Mouse (Mus musculus) hindbrain, embryonic 12.5 days (tissue): Measurements from ENCODE around the gene Atp4a. TPM values are rescaled to one million over a fixed set of nuclear protein-coding genes. Genes with fewer than 3 reads are reported as not detected.

Experiments used
- ATAC-seq: fragments of 200-750 bp; cut with Nextera tagmentation; 2 replicates; pipeline ENCODE4 v1.8.0; 2017; ENCODE audit warnings: moderate TSS enrichment; ENCODE audit not compliant: low FRiP score
- H3K27ac ChIP-seq: fragments of 300-500 bp; sonication (generic); 2 replicates; pipeline ENCODE4 v1.5.1; 2016; ENCODE audit warnings: mild to moderate bottlenecking
- H3K27me3 ChIP-seq: fragments of 300-500 bp; sonication (generic); 2 replicates; pipeline ENCODE4 v1.6.1; 2016; ENCODE audit warnings: mild to moderate bottlenecking
- H3K36me3 ChIP-seq: fragments of 300-500 bp; sonication (generic); 2 replicates; pipeline ENCODE4 v1.6.1; 2016; ENCODE audit warnings: mild to moderate bottlenecking
- H3K4me1 ChIP-seq: fragments of 300-500 bp; sonication (generic); 2 replicates; pipeline ENCODE4 v1.6.1; 2016
- H3K4me2 ChIP-seq: fragments of 300-500 bp; sonication (generic); replicated peaks from 2 replicates; pipeline ENCODE4 v1.6.1; 2016; ENCODE audit warnings: mild to moderate bottlenecking
- H3K4me3 ChIP-seq: fragments of 300-500 bp; sonication (generic); 2 replicates; pipeline ENCODE4 v1.5.1; 2016; ENCODE audit warnings: mild to moderate bottlenecking
- H3K9ac ChIP-seq: fragments of 300-500 bp; sonication (generic); 2 replicates; pipeline ENCODE4 v1.6.1; 2016; ENCODE audit warnings: mild to moderate bottlenecking, moderate library complexity
- H3K9me3 ChIP-seq: fragments of 300-500 bp; sonication (generic); replicated peaks from 2 replicates; pipeline ENCODE4 v1.6.1; 2016; ENCODE audit warnings: mild to moderate bottlenecking
- WGBS: fragments of 180-500 bp; shearing (Covaris S2); methylation state at CpG from one replicate; pipeline ENCODE4 v1.1.7; 2016; 5-methylcytosine and 5-hydroxymethylcytosine counted together
- polyA plus RNA-seq: library from polyadenylated mRNA; unstranded; fragments of >200 nt; fragmentation: Nextera tagmentation; extraction: Ambion mirVana; gene quantifications from 2 replicates; pipeline ENCODE4 v1.2.1, GENCODE M21; 2016

Atp4a gene
- polyA plus RNA-seq, 1 experiment from 2014 or later, result 1.3 TPM

DNA sequence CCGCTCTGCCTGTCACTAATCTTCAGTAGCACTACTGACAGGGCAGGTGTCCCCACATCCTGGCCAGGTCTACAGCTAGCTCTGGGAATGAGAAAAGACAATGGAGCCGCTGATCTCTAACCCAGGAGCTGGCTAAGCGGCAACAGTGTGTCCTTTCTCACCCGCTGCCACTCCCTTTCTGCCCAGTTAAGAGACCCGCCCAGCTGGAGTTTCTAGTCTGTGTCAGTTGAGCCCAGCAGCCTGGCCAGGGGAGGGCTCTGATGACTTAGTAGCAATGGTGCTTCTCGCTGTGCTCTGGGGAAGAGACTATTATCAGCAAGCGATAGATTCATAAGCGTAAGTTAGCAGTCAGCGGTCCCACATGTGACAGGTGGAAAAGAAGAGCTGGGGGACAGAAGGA, 57.2 kb downstream of the Atp4a start:
- H3K9me3 ChIP-seq, result no peaks in the 10 kb centered on the region
- no peak overlapping the region for H3K4me3 ChIP-seq
- 0 out of 2 replicates have a peak, but pooled peaks cover 7% of the 10 kb centered on the region for H3K27me3 ChIP-seq
- H3K4me1 ChIP-seq, result no peaks in the 10 kb centered on the region
- no peak overlapping the region for H3K9ac ChIP-seq
- WGBS, result 36% methylated on average over 9 of the region's 9 CpGs
- no peak for ATAC-seq
- no peak overlapping the region for H3K27ac ChIP-seq
- H3K36me3 ChIP-seq, result no peaks in the 10 kb centered on the region
- H3K4me2 ChIP-seq, result no peak overlapping the region

Other genes with a start within 250 kb of the Atp4a start
- not detected in 2 replicates for gene Prodh2, start 218.6 kb upstream of the Atp4a start, polyA plus RNA-seq
- 88.6 and 98.9 TPM in 2 replicates for gene Arhgap33, start 177.1 kb upstream of the Atp4a start, polyA plus RNA-seq
- 5.7 and 7.1 TPM in 2 replicates for gene Hspb6, start 160.0 kb upstream of the Atp4a start, polyA plus RNA-seq
- 11.3 and 12.6 TPM in 2 replicates for gene Proser3, start 159.9 kb upstream of the Atp4a start, polyA plus RNA-seq
- gene Lin37, start 152.4 kb upstream of the Atp4a start, polyA plus RNA-seq, result 52.4 and 55.2 TPM in 2 replicates
- gene U2af1l4, start 148.9 kb upstream of the Atp4a start, polyA plus RNA-seq, result 80.6 and 87.5 TPM in 2 replicates
- 18.1 and 19.5 TPM in 2 replicates for gene Gm49396, start 148.9 kb upstream of the Atp4a start, polyA plus RNA-seq
- 128 and 139 TPM in 2 replicates for gene Psenen, start 148.6 kb upstream of the Atp4a start, polyA plus RNA-seq
- 4.2 and 6.3 TPM in 2 replicates for gene Igflr1, start 146.8 kb upstream of the Atp4a start, polyA plus RNA-seq
- gene Kmt2b, start 123.5 kb upstream of the Atp4a start, polyA plus RNA-seq, result 8.8 and 9.9 TPM in 2 replicates
- 0.17 and 0.39 TPM in 2 replicates for gene Zbtb32, start 113.3 kb upstream of the Atp4a start, polyA plus RNA-seq
- gene Upk1a, start 99.4 kb upstream of the Atp4a start, polyA plus RNA-seq, result 0.21 and 0.35 TPM in 2 replicates
- gene Cox6b1, start 86.1 kb upstream of the Atp4a start, polyA plus RNA-seq, result 737 and 880 TPM in 2 replicates
- gene Etv2, start 76.4 kb upstream of the Atp4a start, polyA plus RNA-seq, result not detected in 2 replicates
- gene Rbm42, start 61.9 kb upstream of the Atp4a start, polyA plus RNA-seq, result 153 and 160 TPM in 2 replicates
- gene Haus5, start 47.2 kb upstream of the Atp4a start, polyA plus RNA-seq, result 35.4 and 38.4 TPM in 2 replicates
- gene Pmis2, start 40.6 kb upstream of the Atp4a start, polyA plus RNA-seq, result not detected in 2 replicates
- not detected in 2 replicates for gene 2200002J24Rik, start 13.3 kb upstream of the Atp4a start, polyA plus RNA-seq
- 147 and 164 TPM in 2 replicates for gene Tmem147, start 17.3 kb downstream of the Atp4a start, polyA plus RNA-seq
- gene Gapdhs, start 31.5 kb downstream of the Atp4a start, polyA plus RNA-seq, result 0.76 and 1.1 TPM in 2 replicates
- 1.7 and 2.5 TPM in 2 replicates for gene Sbsn, start 39.3 kb downstream of the Atp4a start, polyA plus RNA-seq
- gene Dmkn, start 51.5 kb downstream of the Atp4a start, polyA plus RNA-seq, result 0.59 and 0.67 TPM in 2 replicates
- gene Krtdap, start 75.7 kb downstream of the Atp4a start, polyA plus RNA-seq, result not detected in 2 replicates
- not detected in 2 replicates for gene Ffar2, start 111.6 kb downstream of the Atp4a start, polyA plus RNA-seq
- not detected in 2 replicates for gene Ffar3, start 144.0 kb downstream of the Atp4a start, polyA plus RNA-seq
- not detected in 2 replicates for gene Ffar1, start 149.4 kb downstream of the Atp4a start, polyA plus RNA-seq
- gene Cd22, start 168.1 kb downstream of the Atp4a start, polyA plus RNA-seq, result not detected in 2 replicates
- 0.56 and 0.61 TPM in 2 replicates for gene Mag, start 202.7 kb downstream of the Atp4a start, polyA plus RNA-seq
- gene Hamp2, start 212.5 kb downstream of the Atp4a start, polyA plus RNA-seq, result not detected in 2 replicates
- gene Hamp, start 231.8 kb downstream of the Atp4a start, polyA plus RNA-seq, result not detected in 2 replicates
- gene Usf2, start 244.6 kb downstream of the Atp4a start, polyA plus RNA-seq, result 29.7 and 32.7 TPM in 2 replicates